Mouse (Mus musculus) erythroblast, embryonic 14.5 days (primary cell): ENCODE measurements at regions not wholly inside any gene's neighbourhood (a gene's known extent, or its start where the extent isn't known, plus 50 kb on each side); places are given as distances from the start of the nearest gene placed in this dataset.

Experiments used
- GATA1 ChIP-seq: IDR thresholded peaks from 2 replicates; pipeline ENCODE4 v1.6.1; 2012; ENCODE audit warnings: low read length, inconsistent platforms, mixed read lengths
- TAL1 ChIP-seq: IDR thresholded peaks from 3 replicates; pipeline ENCODE4 v1.6.1; 2012; ENCODE audit warnings: low read length, inconsistent platforms, mixed read lengths

- TF ChIP-seq GATA1: no peak
- no peak for TF ChIP-seq TAL1
Observed at GRCm38 (mm10) chr2:78520258-78521023, 347.5 kb upstream of the Ube2e3 start.
